Mouse (Mus musculus): Measurements from ENCODE around the gene Nckap5. TPM values are rescaled to one million over a fixed set of nuclear protein-coding genes. Genes with fewer than 3 reads are reported as not detected.

Gene Nckap5
- total RNA-seq, 2 experiments from 2014 or later, result 14.8 to 19.8 TPM

DNA sequence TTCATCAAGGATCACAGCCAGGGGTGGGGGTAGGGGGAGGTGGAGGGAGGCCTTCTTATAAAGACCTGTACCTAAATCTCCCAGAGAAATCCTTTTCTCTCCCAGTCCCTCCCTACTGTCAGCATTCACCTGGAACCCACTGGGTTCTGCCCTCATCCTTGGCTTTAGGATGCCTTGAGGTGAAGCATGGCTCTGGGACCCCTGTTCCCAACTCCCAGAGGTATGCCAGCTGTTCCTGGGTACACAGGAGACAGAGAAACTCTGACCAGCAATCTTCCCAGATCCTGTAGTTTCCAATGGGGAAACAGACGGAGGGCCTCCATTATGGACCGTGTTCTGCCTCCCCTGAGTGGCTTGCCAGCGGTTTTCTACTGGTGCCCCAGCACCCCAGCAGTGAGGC lies 909.9 kb downstream of the Nckap5 start:
- DNase-seq (ENCODE audit: low spot score in 2 of 2), result no peak

- DNase-seq (ENCODE audit: low spot score in 2 of 2), result no peak
Measured at GRCm38 (mm10) chr1:125912601-125913600, 917.7 kb downstream of the Nckap5 start, which contains the start of gene Lypd1. Gene Lypd1, minus strand, starts transcription at chr1:125913101.

- peak; percentile 50 to 57 for DNase-seq (ENCODE audit: low spot score in 2 of 2)
Measured at GRCm38 (mm10) chr1:125911901-125912445, 918.6 kb downstream of the Nckap5 start.

- DNase-seq (ENCODE audit: low spot score in 2 of 2), result peak; percentile 57 to 60
Measured at GRCm38 (mm10) chr1:125911337-125911900, 919.2 kb downstream of the Nckap5 start.

DNA sequence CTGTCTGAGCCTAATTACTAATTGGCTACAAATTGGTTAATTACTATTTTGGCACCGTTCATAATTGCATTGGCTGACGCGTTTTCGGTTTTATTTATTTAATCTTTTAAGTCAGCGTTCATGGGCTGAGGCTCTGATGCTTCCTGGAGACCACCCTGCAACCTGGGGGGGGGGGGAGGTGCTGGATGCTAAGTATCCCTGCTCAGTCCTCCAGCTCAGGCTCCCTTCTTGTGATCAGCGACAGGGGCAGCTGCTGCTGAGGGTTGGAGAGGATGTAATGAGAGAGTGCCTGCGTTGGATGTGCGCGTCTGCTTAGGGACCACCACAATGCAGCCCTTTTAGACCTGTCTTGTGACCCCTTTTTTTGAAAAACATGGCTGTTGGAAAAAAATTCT lies 919.7 kb downstream of the Nckap5 start:
- no peak for DNase-seq (ENCODE audit: low spot score in 2 of 2)

GRCm38 (mm10) chr1:125910211-125910870 lies 920.3 kb downstream of the Nckap5 start:
- peak; percentile 33 to 48 for DNase-seq (ENCODE audit: low spot score in 2 of 2)

- DNase-seq (ENCODE audit: low spot score in 2 of 2), result no peak
Measured at GRCm38 (mm10) chr1:125893158-125893557, 937.4 kb downstream of the Nckap5 start.

DNA sequence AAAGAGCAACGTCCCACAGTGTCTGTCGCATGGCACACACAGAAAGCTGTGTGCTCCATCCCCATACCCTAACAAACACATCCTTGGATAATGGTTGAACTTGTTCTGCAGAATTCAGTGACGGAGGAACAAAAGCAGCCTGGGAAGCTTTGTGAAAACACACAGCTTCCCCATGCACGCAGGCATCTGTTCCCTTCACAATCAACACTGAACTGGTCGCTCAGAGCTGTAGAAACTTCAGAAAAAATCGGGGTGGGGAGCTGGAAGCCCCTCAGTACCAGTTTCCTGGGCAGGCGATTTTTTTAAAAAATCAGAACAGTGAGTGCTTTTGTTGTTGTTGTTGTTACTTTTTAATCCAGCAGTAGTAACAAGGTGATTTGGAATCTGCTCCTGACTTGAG lies 960.5 kb downstream of the Nckap5 start:
- peak in 1 of 2 experiments; percentile 49 for DNase-seq (ENCODE audit: low spot score in 2 of 2)

Data from layer of hippocampus, postnatal 14 days (tissue).